Mouse (Mus musculus) hindbrain, embryonic 16.5 days (tissue): ENCODE data around the gene Zfp787. TPM values are rescaled to one million over a fixed set of nuclear protein-coding genes. Genes with fewer than 3 reads are reported as not detected.

Experiments used
- ATAC-seq: fragments of 200-750 bp; cut with Nextera tagmentation; 2 replicates; pipeline ENCODE4 v1.8.0; 2017; ENCODE audit warnings: moderate TSS enrichment, moderate library complexity
- H3K27ac ChIP-seq: fragments of 300-500 bp; sonication (generic); 2 replicates; pipeline ENCODE4 v1.5.1; 2014; ENCODE audit warnings: low read depth, mild to moderate bottlenecking, control low read depth, low read length, moderate library complexity
- H3K27me3 ChIP-seq: fragments of 300-500 bp; sonication (generic); replicated peaks from 2 replicates; pipeline ENCODE4 v1.6.1; 2014; ENCODE audit warnings: low read length; ENCODE audit not compliant: control insufficient read depth, insufficient read depth
- H3K36me3 ChIP-seq: fragments of 300-500 bp; sonication (generic); 2 replicates; pipeline ENCODE4 v1.6.1; 2014; ENCODE audit warnings: mild to moderate bottlenecking, low read length, moderate library complexity, mixed read lengths; ENCODE audit not compliant: control insufficient read depth, insufficient read depth
- H3K4me1 ChIP-seq: fragments of 300-500 bp; sonication (generic); 2 replicates; pipeline ENCODE4 v1.6.1; 2014; ENCODE audit warnings: low read depth, low read length; ENCODE audit not compliant: control insufficient read depth, insufficient read depth
- H3K4me2 ChIP-seq: fragments of 300-500 bp; sonication (generic); 2 replicates; pipeline ENCODE4 v1.6.1; 2014; ENCODE audit warnings: mild to moderate bottlenecking, low read length, control low read depth, moderate library complexity
- H3K4me3 ChIP-seq: fragments of 300-500 bp; sonication (generic); 2 replicates; pipeline ENCODE4 v1.5.1; 2014; ENCODE audit warnings: mild to moderate bottlenecking, low read length, control low read depth, moderate library complexity
- H3K9ac ChIP-seq: fragments of 300-500 bp; sonication (generic); 2 replicates; pipeline ENCODE4 v1.6.1; 2014; ENCODE audit warnings: low read depth, mild to moderate bottlenecking, control low read depth, low read length, moderate library complexity
- H3K9me3 ChIP-seq: fragments of 300-500 bp; sonication (generic); 2 replicates; pipeline ENCODE4 v1.6.1; 2014; ENCODE audit warnings: mild to moderate bottlenecking, low read length, moderate library complexity; ENCODE audit not compliant: control insufficient read depth
- WGBS: fragments of 180-500 bp; shearing (Covaris S2); extraction: QIAGEN DNeasy Blood & Tissue Kit; methylation state at CpG from one replicate; pipeline ENCODE4 v1.1.7; 2014; 5-methylcytosine and 5-hydroxymethylcytosine counted together
- polyA plus RNA-seq: library from polyadenylated mRNA; unstranded; fragments of >200 nt; fragmentation: Nextera tagmentation; extraction: Ambion mirVana; gene quantifications from 2 replicates; pipeline ENCODE4 v1.2.1, GENCODE M21; 2015

Gene Zfp787
- polyA plus RNA-seq, 1 experiment from 2014 or later, result 24.3 TPM

- WGBS, result 79% methylated on average over 3 of the region's 3 CpGs
- Histone ChIP-seq H3K27ac (no peak overlapping the region), H3K27me3 (no peaks in the 10 kb centered on the region), H3K4me1 (no peaks in the 10 kb centered on the region), H3K36me3 (no peaks in the 10 kb centered on the region), H3K9me3 (no peaks in the 10 kb centered on the region), H3K9ac (no peak overlapping the region), H3K4me2 (no peak overlapping the region), H3K4me3 (no peak overlapping the region)
- no peak for ATAC-seq
These were observed 36.3 kb downstream of the Zfp787 start for GRCm38 (mm10) chr7:6119501-6119900.

Other genes starting within 250 kb of the Zfp787 start
- gene Vmn1r65, start 145.0 kb downstream of the Zfp787 start, polyA plus RNA-seq, result not detected in 2 replicates
- gene Nlrp4c, start 110.8 kb downstream of the Zfp787 start, polyA plus RNA-seq, result not detected in 2 replicates
- 77.6 and 86.3 TPM in 2 replicates for gene Zfp444, start 16.2 kb upstream of the Zfp787 start, polyA plus RNA-seq
- gene Galp, start 41.1 kb upstream of the Zfp787 start, polyA plus RNA-seq, result not detected in 2 replicates
- not detected in 2 replicates for gene Zscan5b, start 66.3 kb upstream of the Zfp787 start, polyA plus RNA-seq
- gene Epp13, start 96.7 kb upstream of the Zfp787 start, polyA plus RNA-seq, result not detected in 2 replicates
- 14.0 and 14.5 TPM in 2 replicates for gene Zfp667, start 130.6 kb upstream of the Zfp787 start, polyA plus RNA-seq
- 14.7 and 14.8 TPM in 2 replicates for gene Zfp583, start 175.3 kb upstream of the Zfp787 start, polyA plus RNA-seq
- 7.7 and 8.0 TPM in 2 replicates for gene Gm3854, start 187.8 kb upstream of the Zfp787 start, polyA plus RNA-seq
- gene Zfp78, start 207.3 kb upstream of the Zfp787 start, polyA plus RNA-seq, result 5.7 and 7.1 TPM in 2 replicates
- gene Zfp28, start 227.3 kb upstream of the Zfp787 start, polyA plus RNA-seq, result 11.8 and 13.4 TPM in 2 replicates
- gene Smim17, start 242.7 kb upstream of the Zfp787 start, polyA plus RNA-seq, result 7.2 and 9.5 TPM in 2 replicates